Mouse (Mus musculus) erythroblast, embryonic 14.5 days (primary cell): Measurements from ENCODE around the gene Slc7a7. TPM values are rescaled to one million over a fixed set of nuclear protein-coding genes. Genes with fewer than 3 reads are reported as not detected.

ENCODE experiments used
- H3K27me3 ChIP-seq: 2 replicates; pipeline ENCODE4 v1.6.1; 2012; ENCODE audit warnings: inconsistent platforms; ENCODE audit not compliant: control insufficient read depth
- H3K36me3 ChIP-seq: 2 replicates; pipeline ENCODE4 v1.6.1; 2012; ENCODE audit warnings: mild to moderate bottlenecking, inconsistent platforms; ENCODE audit not compliant: control insufficient read depth
- H3K4me1 ChIP-seq: 2 replicates; pipeline ENCODE4 v1.6.1; 2012; ENCODE audit warnings: inconsistent platforms; ENCODE audit not compliant: control insufficient read depth
- H3K4me3 ChIP-seq: replicated peaks from 2 replicates; pipeline ENCODE3; 2012; ENCODE audit warnings: moderate library complexity, mild to moderate bottlenecking, inconsistent platforms
- H3K9me3 ChIP-seq: 2 replicates; pipeline ENCODE4 v1.6.1; 2012; ENCODE audit warnings: low read length, inconsistent platforms, mixed read lengths; ENCODE audit not compliant: control insufficient read depth
- GATA1 ChIP-seq: IDR thresholded peaks from 2 replicates; pipeline ENCODE4 v1.6.1; 2012; ENCODE audit warnings: low read length, inconsistent platforms, mixed read lengths
- TAL1 ChIP-seq: IDR thresholded peaks from 3 replicates; pipeline ENCODE4 v1.6.1; 2012; ENCODE audit warnings: low read length, inconsistent platforms, mixed read lengths
- polyA plus RNA-seq: library from polyadenylated mRNA; stranded (reverse); fragments of >175 nt; gene quantifications from 2 replicates; pipeline ENCODE4 v1.2.3, GENCODE M21; 2012

Gene Slc7a7
- polyA plus RNA-seq, 1 experiment, result 0.06 TPM

- H3K4me3 ChIP-seq, result no peak overlapping the region
- H3K36me3 ChIP-seq, result peaks cover 4% of the 10 kb centered on the region; the same call in 1 of the 2 replicates
- peaks cover 17% of the 10 kb centered on the region for H3K4me1 ChIP-seq
- no peaks in the 10 kb centered on the region for H3K9me3 ChIP-seq
- TF ChIP-seq TAL1, result no peak
- no peak for TF ChIP-seq GATA1
- no peaks in the 10 kb centered on the region for H3K27me3 ChIP-seq
These were observed 27.9 kb upstream of the Slc7a7 start for GRCm38 (mm10) chr14:54445476-54445875.

GRCm38 (mm10) chr14:54443712-54444618, 26.4 kb upstream of the Slc7a7 start:
- peaks cover 7% of the 10 kb centered on the region; the same call in 1 of the 2 replicates for H3K36me3 ChIP-seq

DNA sequence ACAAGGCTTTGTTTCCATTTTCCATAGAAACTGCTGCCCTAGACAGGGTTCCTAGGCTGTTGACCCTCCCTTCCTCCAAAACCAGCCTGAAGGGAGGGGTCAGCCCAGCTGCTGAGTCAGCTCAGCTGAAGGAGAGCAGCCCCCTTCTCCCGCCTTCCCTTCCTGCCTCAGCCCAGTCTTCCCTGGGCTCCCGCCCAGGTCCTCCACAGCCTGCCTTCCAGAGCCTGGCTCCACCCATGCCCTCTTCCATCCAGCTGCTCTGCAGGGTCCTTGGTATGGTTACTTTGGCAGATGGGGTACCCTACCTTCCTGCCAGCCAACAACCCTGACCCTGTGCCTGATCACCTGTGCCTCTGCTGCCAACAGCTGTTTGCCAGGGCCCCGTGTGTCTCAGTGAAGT, 25.6 kb upstream of the Slc7a7 start:
- Histone ChIP-seq H3K4me1 (peaks cover 11% of the 10 kb centered on the region), H3K36me3 (peaks cover 7% of the 10 kb centered on the region; the same call in 1 of the 2 replicates), H3K4me3 (no peak overlapping the region), H3K9me3 (no peaks in the 10 kb centered on the region), H3K27me3 (no peaks in the 10 kb centered on the region)
- TF ChIP-seq TAL1 (no peak), GATA1 (no peak)

More at GRCm38 (mm10) chr14:54443712-54444618, 26.4 kb upstream of the Slc7a7 start:
- Histone ChIP-seq H3K27me3 (no peaks in the 10 kb centered on the region), H3K9me3 (no peaks in the 10 kb centered on the region), H3K4me3 (no peak overlapping the region), H3K4me1 (peaks cover 13% of the 10 kb centered on the region)
- no peak for TF ChIP-seq GATA1
- TF ChIP-seq TAL1, result no peak

DNA sequence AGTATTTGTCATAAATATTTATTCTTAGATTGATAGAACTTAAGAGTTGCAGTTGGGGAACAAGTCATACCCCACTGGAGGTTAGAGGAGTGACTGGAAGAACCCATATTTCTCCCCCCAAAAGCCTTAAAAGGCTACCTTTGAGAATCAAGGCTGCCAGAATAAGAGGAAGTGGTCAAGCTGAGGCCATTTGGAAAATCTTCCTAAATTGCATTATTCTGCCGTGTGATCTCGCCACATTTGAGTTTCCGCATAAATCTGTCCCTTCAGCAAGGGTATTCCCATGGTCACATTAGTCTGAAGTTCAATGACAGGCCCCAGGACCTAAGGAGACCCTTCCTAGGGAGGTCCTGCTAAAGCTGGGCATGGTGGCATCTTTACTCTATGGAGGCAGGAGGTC, 25.0 kb upstream of the Slc7a7 start:
- Histone ChIP-seq H3K4me3 (no peak overlapping the region), H3K36me3 (peaks cover 7% of the 10 kb centered on the region; the same call in 1 of the 2 replicates), H3K27me3 (no peaks in the 10 kb centered on the region), H3K4me1 (peaks cover 11% of the 10 kb centered on the region), H3K9me3 (no peaks in the 10 kb centered on the region)
- no peak for TF ChIP-seq GATA1
- no peak for TF ChIP-seq TAL1

GRCm38 (mm10) chr14:54441365-54441764, 23.8 kb upstream of the Slc7a7 start:
- peaks cover 12% of the 10 kb centered on the region; the same call in 1 of the 2 replicates for H3K36me3 ChIP-seq
- peaks cover 11% of the 10 kb centered on the region for H3K4me1 ChIP-seq
- H3K27me3 ChIP-seq, result no peaks in the 10 kb centered on the region; the same call in 1 of the 2 replicates
- TF ChIP-seq GATA1, result no peak
- TF ChIP-seq TAL1, result no peak
- H3K9me3 ChIP-seq, result no peaks in the 10 kb centered on the region
- H3K4me3 ChIP-seq, result no peak overlapping the region

DNA sequence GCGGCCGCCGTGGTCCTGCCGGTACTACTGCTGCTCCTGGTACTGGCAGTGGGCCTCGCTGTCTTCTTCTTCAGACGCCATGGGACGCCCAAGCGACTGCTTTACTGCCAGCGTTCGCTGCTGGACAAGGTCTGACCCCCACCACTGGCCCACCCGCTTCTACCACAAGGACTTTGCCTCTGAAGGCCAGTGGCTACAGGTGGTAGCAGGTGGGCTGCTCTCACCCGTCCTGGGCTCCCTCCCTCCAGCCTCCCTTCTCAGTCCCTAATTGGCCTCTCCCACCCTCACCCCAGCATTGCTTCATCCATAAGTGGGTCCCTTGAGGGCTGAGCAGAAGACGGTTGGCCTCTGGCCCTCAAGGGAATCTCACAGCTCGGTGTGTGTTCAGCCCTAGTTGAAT, 23.0 kb upstream of the Slc7a7 start:
- TF ChIP-seq TAL1 (no peak), GATA1 (no peak)
- Histone ChIP-seq H3K4me1 (peaks cover 5% of the 10 kb centered on the region), H3K27me3 (no peaks in the 10 kb centered on the region; the same call in 1 of the 2 replicates), H3K9me3 (no peaks in the 10 kb centered on the region), H3K4me3 (no peak overlapping the region), H3K36me3 (peaks cover 14% of the 10 kb centered on the region; the same call in 1 of the 2 replicates)

DNA sequence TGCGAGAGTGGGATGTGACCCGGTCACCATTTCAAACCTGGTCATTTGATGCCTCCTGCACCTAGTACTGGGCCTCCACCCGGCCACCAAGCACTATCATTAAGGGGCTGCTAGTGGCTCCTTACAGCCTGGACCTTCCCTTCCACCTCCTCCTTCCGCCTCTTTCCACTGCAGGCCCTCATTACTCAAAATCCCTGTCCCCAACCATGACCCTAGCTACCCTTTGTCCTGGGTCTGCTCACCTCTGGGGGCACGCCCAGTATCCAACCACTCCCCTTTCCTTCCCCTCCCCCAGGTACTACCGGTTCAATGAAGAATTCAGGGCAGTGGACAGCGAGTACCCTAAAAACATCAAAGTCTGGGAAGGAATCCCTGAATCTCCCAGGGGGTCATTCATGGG, 22.0 kb upstream of the Slc7a7 start:
- no peaks in the 10 kb centered on the region for H3K9me3 ChIP-seq
- peaks cover 14% of the 10 kb centered on the region; the same call in 1 of the 2 replicates for H3K36me3 ChIP-seq
- H3K4me3 ChIP-seq, result no peak overlapping the region
- peaks cover 2% of the 10 kb centered on the region for H3K4me1 ChIP-seq
- H3K27me3 ChIP-seq, result peaks cover 2% of the 10 kb centered on the region
- no peak for TF ChIP-seq TAL1
- TF ChIP-seq GATA1, result no peak

DNA sequence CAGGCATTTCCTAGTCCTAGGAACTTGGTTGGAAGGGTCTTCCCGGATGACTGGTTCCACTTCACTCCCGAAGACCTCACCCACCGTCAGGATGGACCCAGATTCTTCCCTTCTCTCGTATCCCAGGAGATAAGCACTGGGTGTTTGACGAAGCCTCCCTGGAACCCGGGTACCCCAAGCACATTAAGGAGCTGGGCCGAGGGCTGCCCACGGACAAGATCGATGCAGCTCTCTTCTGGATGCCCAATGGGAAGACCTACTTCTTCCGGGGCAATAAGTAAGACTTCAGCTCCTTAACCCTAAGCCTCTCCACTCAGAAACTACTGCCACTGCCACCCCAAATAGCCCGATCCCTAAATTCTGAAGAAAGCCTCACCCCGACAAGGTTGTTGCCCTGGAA, 21.6 kb upstream of the Slc7a7 start:
- Histone ChIP-seq H3K9me3 (no peaks in the 10 kb centered on the region), H3K36me3 (peaks cover 14% of the 10 kb centered on the region; the same call in 1 of the 2 replicates), H3K4me3 (no peak overlapping the region), H3K27me3 (peaks cover 6% of the 10 kb centered on the region), H3K4me1 (peaks cover 2% of the 10 kb centered on the region; the same call in 1 of the 2 replicates)
- no peak for TF ChIP-seq GATA1
- no peak for TF ChIP-seq TAL1

DNA sequence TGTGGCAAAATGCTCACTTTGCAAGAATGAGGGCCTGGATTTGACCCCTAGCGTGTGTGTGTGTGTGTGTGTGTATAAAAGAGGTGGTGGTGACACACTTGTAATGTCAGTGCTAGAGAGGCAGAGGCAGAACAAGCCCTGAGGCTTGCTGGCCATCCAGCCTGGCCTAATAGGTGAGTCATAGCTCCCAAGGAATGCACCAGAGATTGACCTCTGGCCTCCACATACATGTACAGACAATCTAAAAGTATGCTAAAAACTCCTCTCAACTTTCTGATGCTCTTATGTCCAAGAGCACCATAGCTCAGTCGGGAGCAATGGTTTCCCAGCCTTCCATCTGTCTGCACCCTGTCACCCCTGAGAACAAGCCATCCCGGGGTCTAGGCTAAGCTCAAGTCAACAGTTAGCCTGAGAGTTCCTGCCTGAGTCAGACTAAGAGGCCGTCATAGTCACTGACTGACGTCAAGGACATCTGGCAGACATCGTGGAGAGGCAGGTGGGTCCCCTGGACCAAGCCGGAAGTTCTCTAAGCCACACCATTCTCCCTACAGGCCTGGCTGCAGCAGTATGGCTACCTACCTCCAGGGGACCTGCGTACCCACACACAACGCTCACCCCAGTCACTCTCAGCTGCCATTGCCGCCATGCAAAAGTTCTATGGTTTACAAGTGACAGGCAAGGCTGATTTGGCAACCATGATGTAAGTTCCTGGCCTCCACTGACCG, 17.8 kb upstream of the Slc7a7 start:
- peaks cover 27% of the 10 kb centered on the region for H3K4me1 ChIP-seq
- H3K36me3 ChIP-seq, result peaks cover 9% of the 10 kb centered on the region; the same call in 1 of the 2 replicates
- TF ChIP-seq TAL1 (no peak), GATA1 (no peak)
- H3K9me3 ChIP-seq, result no peaks in the 10 kb centered on the region; the same call in 1 of the 2 replicates
- peaks cover 44% of the 10 kb centered on the region for H3K27me3 ChIP-seq
- no peak overlapping the region for H3K4me3 ChIP-seq
